ENCODE assay signal across 19 mouse cellular contexts in the genomic region with DNA sequence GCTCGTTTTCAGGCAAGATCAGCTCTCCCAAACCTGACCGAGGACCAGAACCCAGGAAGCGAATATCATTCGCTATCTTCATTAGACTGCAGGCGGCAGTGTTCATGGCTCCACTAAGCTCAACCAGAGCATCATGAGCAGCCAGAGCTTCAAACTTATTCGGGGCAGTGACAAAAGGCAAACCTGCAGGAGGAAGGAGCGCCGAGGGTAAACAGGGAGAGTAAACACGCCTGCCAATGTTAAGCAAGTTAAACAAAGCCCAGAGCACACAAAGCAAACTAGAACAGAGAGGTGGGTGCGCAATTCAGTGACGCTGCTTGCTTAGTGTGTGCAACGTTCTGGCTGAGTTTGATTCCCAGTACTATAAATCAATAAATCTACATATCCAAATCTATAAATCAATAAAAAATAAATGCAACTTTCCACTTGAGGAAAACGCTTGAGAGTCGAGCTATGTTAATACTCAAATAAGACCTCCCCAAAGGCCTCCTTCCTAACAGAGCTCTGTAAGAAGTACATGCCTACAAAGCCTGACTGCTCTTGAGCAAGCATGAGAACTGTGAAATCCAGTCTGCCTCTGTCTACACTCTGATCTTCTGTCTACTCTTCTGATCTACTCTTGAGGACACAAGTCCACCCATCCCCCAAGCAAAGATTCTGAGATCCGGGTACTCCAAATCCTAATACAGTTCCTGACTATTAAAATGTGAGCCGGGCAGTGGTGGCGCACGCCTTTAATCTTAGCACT. TPM values are rescaled to one million over a fixed set of nuclear protein-coding genes. Genes with fewer than 3 reads are reported as not detected.
DNase-seq lines count a peak whose midpoint lies in the region; ATAC-seq and TF ChIP-seq lines count a peak whose summit lies in the region.
"Had no signal": no experiment of that assay in that cellular context is flagged by ENCODE, and none has a peak within 500 bp of the region (broad histone marks: within the 10 kb centered on the region; RNA-seq: fewer than 3 reads in every experiment).

No protein-coding gene starts in this region.

- peaks cover 35% of the 10 kb centered on the region; the same call in 1 of the 2 replicates for H3K36me3 ChIP-seq in liver, embryonic 11.5 days (ENCODE audit: control insufficient read depth, insufficient read depth, low read length)
- peaks cover 33% of the 10 kb centered on the region for H3K36me3 ChIP-seq in lung, embryonic 16.5 days (ENCODE audit: control insufficient read depth, insufficient read depth, low read length)
- peaks cover 17% of the 10 kb centered on the region for H3K36me3 ChIP-seq in stomach, postnatal 0 days (ENCODE audit: control insufficient read depth, insufficient read depth, low read length)

- ATAC-seq in liver, embryonic 11.5 days (replicated peaks; ENCODE audit: low FRiP score): peak; percentile 74
- 0 out of 2 replicates have a peak, but pooled peaks have one; percentile 28 for ATAC-seq in lung, embryonic 16.5 days (ENCODE audit: low read depth)
- ATAC-seq in stomach, postnatal 0 days (ENCODE audit: low FRiP score, low TSS enrichment): peak; percentile 93
- ATAC-seq: forebrain, embryonic 15.5 days had no signal

- H3K4me2 ChIP-seq in liver, embryonic 11.5 days: no peak overlapping the region
- H3K4me2 ChIP-seq in lung, embryonic 16.5 days (ENCODE audit: low read depth, low read length): no peak overlapping the region
- H3K4me2 ChIP-seq in stomach, postnatal 0 days (replicated peaks; ENCODE audit: low read depth): no peak overlapping the region
- H3K4me2 ChIP-seq: embryonic facial prominence, embryonic 13.5 days; forebrain, embryonic 15.5 days; hindbrain, embryonic 14.5 days; kidney, embryonic 15.5 days; midbrain, embryonic 12.5 days; neural tube, embryonic 13.5 days had no signal

- H3K27me3 ChIP-seq in liver, embryonic 11.5 days (replicated peaks; ENCODE audit: control insufficient read depth, insufficient read depth, low read length): no peaks in the 10 kb centered on the region
- no peaks in the 10 kb centered on the region for H3K27me3 ChIP-seq in lung, embryonic 16.5 days (ENCODE audit: control insufficient read depth, insufficient read depth, low read depth, low read length)
- H3K27me3 ChIP-seq in stomach, postnatal 0 days (ENCODE audit: control insufficient read depth, insufficient read depth, low read length): no peaks in the 10 kb centered on the region
- H3K27me3 ChIP-seq: embryonic facial prominence, embryonic 13.5 days; forebrain, embryonic 15.5 days; kidney, embryonic 15.5 days; midbrain, embryonic 12.5 days; neural tube, embryonic 13.5 days had no signal

- 80% methylated on average over 18 of the region's 18 CpGs for WGBS in liver, embryonic 11.5 days
- 69% methylated on average over 18 of the region's 18 CpGs for WGBS in lung, embryonic 16.5 days
- WGBS in stomach, postnatal 0 days: 62% methylated on average over 18 of the region's 18 CpGs

- intact Hi-C loops in heart, postnatal 10 days (cut with DNase I): loop anchor here (10.0 kb wide), 1 partner anchor 563 kb away; no protein-coding TSS in a partner anchor
- intact Hi-C loops in heart, postnatal 14 days (cut with DNase I): loop anchor here (10.0 kb wide), 2 partner anchors 483 to 563 kb away; no protein-coding TSS in a partner anchor

- no peak overlapping the region for H3K9ac ChIP-seq in liver, embryonic 11.5 days (ENCODE audit: low read depth, low read length)
- H3K9ac ChIP-seq in lung, embryonic 16.5 days (ENCODE audit: low read length): no peak overlapping the region
- no peak overlapping the region for H3K9ac ChIP-seq in stomach, postnatal 0 days (ENCODE audit: low read length)
- H3K9ac ChIP-seq: embryonic facial prominence, embryonic 13.5 days; forebrain, embryonic 15.5 days; hindbrain, embryonic 14.5 days; kidney, embryonic 15.5 days; midbrain, embryonic 12.5 days; neural tube, embryonic 13.5 days had no signal

- TF ChIP-seq CTCF in stomach, postnatal 0 days (IDR thresholded peaks at IDR 0.05; ENCODE audit: low read depth): peak; percentile 50

- H3K9me3 ChIP-seq in liver, embryonic 11.5 days (ENCODE audit: control insufficient read depth, low read length): no peaks in the 10 kb centered on the region
- no peaks in the 10 kb centered on the region for H3K9me3 ChIP-seq in lung, embryonic 16.5 days (ENCODE audit: control insufficient read depth, low read length)
- H3K9me3 ChIP-seq in stomach, postnatal 0 days (ENCODE audit: control insufficient read depth, low read length): no peaks in the 10 kb centered on the region
- H3K9me3 ChIP-seq: embryonic facial prominence, embryonic 13.5 days; forebrain, embryonic 15.5 days; kidney, embryonic 15.5 days; midbrain, embryonic 12.5 days; neural tube, embryonic 13.5 days had no signal

- H3K27ac ChIP-seq in liver, embryonic 11.5 days (ENCODE audit: low read depth, low read length): no peak overlapping the region
- no peak overlapping the region for H3K27ac ChIP-seq in lung, embryonic 16.5 days (ENCODE audit: low read length)
- peak overlapping the region; percentile 45; the same call in 1 of the 2 replicates for H3K27ac ChIP-seq in stomach, postnatal 0 days (replicated peaks)
- H3K27ac ChIP-seq: embryonic facial prominence, embryonic 13.5 days; forebrain, embryonic 15.5 days; hindbrain, embryonic 14.5 days; kidney, embryonic 15.5 days; midbrain, embryonic 12.5 days; neural tube, embryonic 13.5 days had no signal

- TF ChIP-seq EP300 in stomach, postnatal 0 days (optimal IDR thresholded peaks at IDR 0.05): no peak

- H3K4me3 ChIP-seq in liver, embryonic 11.5 days (ENCODE audit: low read depth, low read length): no peak overlapping the region
- H3K4me3 ChIP-seq in lung, embryonic 16.5 days (ENCODE audit: low read length): no peak overlapping the region
- H3K4me3 ChIP-seq in stomach, postnatal 0 days (ENCODE audit: low read depth, low read length): no peak overlapping the region
- H3K4me3 ChIP-seq: embryonic facial prominence, embryonic 13.5 days; forebrain, embryonic 15.5 days; kidney, embryonic 15.5 days; midbrain, embryonic 12.5 days; neural tube, embryonic 13.5 days had no signal

- no peaks in the 10 kb centered on the region for H3K4me1 ChIP-seq in liver, embryonic 11.5 days (replicated peaks; ENCODE audit: control insufficient read depth, insufficient read depth, low read length)
- no peaks in the 10 kb centered on the region for H3K4me1 ChIP-seq in lung, embryonic 16.5 days (replicated peaks; ENCODE audit: control insufficient read depth, insufficient read depth, low read length)
- no peaks in the 10 kb centered on the region for H3K4me1 ChIP-seq in stomach, postnatal 0 days (replicated peaks; ENCODE audit: control insufficient read depth, insufficient read depth)
- H3K4me1 ChIP-seq: embryonic facial prominence, embryonic 13.5 days; forebrain, embryonic 15.5 days; kidney, embryonic 15.5 days; midbrain, embryonic 12.5 days; neural tube, embryonic 13.5 days had no signal

- DNase-seq in urinary bladder, postnatal 14 days (ENCODE audit: low spot score): peak; percentile 29
- DNase-seq in urinary bladder, postnatal 4 days (ENCODE audit: low spot score in 2 of 2): no peak
- no peak for DNase-seq in liver, embryonic 11.5 days (ENCODE audit: low spot score)
- DNase-seq in stomach, postnatal 0 days (ENCODE audit: low spot score): peak; percentile 78
- DNase-seq in heart, postnatal 10 days: no peak
- DNase-seq in ovary, postnatal 14 days (ENCODE audit: low spot score): no peak
- no peak for DNase-seq in heart, postnatal 14 days
- DNase-seq: adrenal gland, postnatal 14 days; cerebellum, adult 9-11 months; gastrocnemius, postnatal 25 days; thymus, adult 2 months had no signal

RNA-seq across cellular contexts. Expression of a gene that starts 12.2 kb away (rescaled TPM):
- 1.7 and 1.9 TPM in 2 replicates for polyA plus RNA-seq in liver, embryonic 11.5 days (2014; fragmentation: Nextera tagmentation; extraction: Ambion mirVana)
- 0.31 and 0.45 TPM in 2 replicates for polyA plus RNA-seq in lung, embryonic 16.5 days (2015; fragmentation: Nextera tagmentation; extraction: Ambion mirVana)
- polyA plus RNA-seq in stomach, postnatal 0 days (2015; fragmentation: Nextera tagmentation; extraction: Ambion mirVana): 0.15 and 0.21 TPM in 2 replicates
- under 1 TPM; 0.26 to 0.47 TPM for total RNA-seq in heart, postnatal 10 days (2021)
- total RNA-seq in heart, postnatal 14 days (2021): under 1 TPM; 0.26 to 0.34 TPM
- total RNA-seq: layer of hippocampus, postnatal 10 days had no signal
- polyA plus RNA-seq: forebrain, embryonic 15.5 days had no signal

RNA-seq across cellular contexts. Expression of a gene that starts 17.4 kb away (rescaled TPM):
- 136 and 146 TPM in 2 replicates for polyA plus RNA-seq in liver, embryonic 11.5 days (2014; fragmentation: Nextera tagmentation; extraction: Ambion mirVana)
- polyA plus RNA-seq in lung, embryonic 16.5 days (2015; fragmentation: Nextera tagmentation; extraction: Ambion mirVana): 101 and 103 TPM in 2 replicates
- polyA plus RNA-seq in stomach, postnatal 0 days (2015; fragmentation: Nextera tagmentation; extraction: Ambion mirVana): 98.3 and 103 TPM in 2 replicates
- total RNA-seq in heart, postnatal 10 days (2021): 100 to 1,000 TPM; 509 to 577 TPM
- total RNA-seq in heart, postnatal 14 days (2021): 100 to 1,000 TPM; 594 to 598 TPM

Comparison
In these comparisons a context has a peak if more than half of its experiments do, and no peak if none do; other contexts are left out.
1. DNase-seq: peak in urinary bladder, postnatal 14 days (single experiment) and stomach, postnatal 0 days (single experiment); none in urinary bladder, postnatal 4 days (0 of 2), liver, embryonic 11.5 days (single experiment), heart, postnatal 10 days (0 of 2), ovary, postnatal 14 days (single experiment) and heart, postnatal 14 days (0 of 2).
2. ATAC-seq: peak in every context shown above with its lines; median percentile 93 in stomach, postnatal 0 days; 74 in liver, embryonic 11.5 days; 28 in lung, embryonic 16.5 days.